Mouse (Mus musculus): ENCODE measurements around the gene Slc47a1.

Gene Slc47a1

GRCm38 (mm10) chr11:61378651-61379050, 506 bp upstream of the Slc47a1 start:
- no peak for DNase-seq (ENCODE audit: low read depth, low spot score)

- no peak for DNase-seq (ENCODE audit: low read depth, low spot score)
Observed at GRCm38 (mm10) chr11:61368668-61369067, 9.5 kb downstream of the Slc47a1 start.

GRCm38 (mm10) chr11:61366517-61367273, 11.4 kb downstream of the Slc47a1 start:
- no peak for DNase-seq (ENCODE audit: low read depth, low spot score)

- DNase-seq (ENCODE audit: low read depth, low spot score) = no peak
Observed at GRCm38 (mm10) chr11:61365938-61366337, 12.2 kb downstream of the Slc47a1 start.

- DNase-seq (ENCODE audit: low read depth, low spot score) = no peak
Observed at GRCm38 (mm10) chr11:61364096-61364495, 14.0 kb downstream of the Slc47a1 start.

- DNase-seq (ENCODE audit: low read depth, low spot score) = no peak
Observed at GRCm38 (mm10) chr11:61361515-61362190, 16.5 kb downstream of the Slc47a1 start.

GRCm38 (mm10) chr11:61356600-61356999, 21.5 kb downstream of the Slc47a1 start:
- no peak for DNase-seq (ENCODE audit: low read depth, low spot score)

- no peak for DNase-seq (ENCODE audit: low read depth, low spot score)
Observed at GRCm38 (mm10) chr11:61356111-61356510, 22.0 kb downstream of the Slc47a1 start.

GRCm38 (mm10) chr11:61355351-61355750, 22.8 kb downstream of the Slc47a1 start:
- DNase-seq (ENCODE audit: low read depth, low spot score) = no peak

GRCm38 (mm10) chr11:61354346-61354745, 23.8 kb downstream of the Slc47a1 start:
- DNase-seq (ENCODE audit: low read depth, low spot score) = no peak

GRCm38 (mm10) chr11:61353038-61353437, 25.1 kb downstream of the Slc47a1 start:
- no peak for DNase-seq (ENCODE audit: low read depth, low spot score)

- DNase-seq (ENCODE audit: low read depth, low spot score) = no peak
Observed at GRCm38 (mm10) chr11:61352138-61352651, 25.9 kb downstream of the Slc47a1 start.

- DNase-seq (ENCODE audit: low read depth, low spot score) = peak; percentile 38
Observed at GRCm38 (mm10) chr11:61349337-61349736, 28.8 kb downstream of the Slc47a1 start.

GRCm38 (mm10) chr11:61346133-61346532, 32.0 kb downstream of the Slc47a1 start:
- no peak for DNase-seq (ENCODE audit: low read depth, low spot score)

GRCm38 (mm10) chr11:61342505-61343420, 35.4 kb downstream of the Slc47a1 start, which contains the start of gene Slc47a2:
Gene Slc47a2, minus strand, starts transcription at chr11:61342860.
- no peak for DNase-seq (ENCODE audit: low read depth, low spot score)

- no peak for DNase-seq (ENCODE audit: low read depth, low spot score)
Observed at GRCm38 (mm10) chr11:61341971-61342370, 36.2 kb downstream of the Slc47a1 start.

- no peak for DNase-seq (ENCODE audit: low read depth, low spot score)
Observed at GRCm38 (mm10) chr11:61341233-61341632, 36.9 kb downstream of the Slc47a1 start.

- no peak for DNase-seq (ENCODE audit: low read depth, low spot score)
Observed at GRCm38 (mm10) chr11:61340374-61340773, 37.8 kb downstream of the Slc47a1 start.

- DNase-seq (ENCODE audit: low read depth, low spot score) = no peak
Observed at GRCm38 (mm10) chr11:61337586-61337985, 40.6 kb downstream of the Slc47a1 start.

- DNase-seq (ENCODE audit: low read depth, low spot score) = no peak
Observed at GRCm38 (mm10) chr11:61320904-61321687, 57.0 kb downstream of the Slc47a1 start.
